Mouse (Mus musculus) frontal cortex, postnatal 14 days (tissue): ENCODE results near the gene Duoxa2.
A peak's percentile ranks its signal among the peaks of the same experiment; 100 is the strongest.
"Not testable (repeated sequence)": the region's sequence is repeated elsewhere in the genome, so short reads cannot be mapped to it uniquely, and the experiment has no call there.

Experiments
- DNase-seq, 2 experiments: peaks; one replicate each; pipeline ENCODE4 v3.0.0; 2022; ENCODE audit warnings: low spot score in 2 of 2

The Duoxa2 gene

GRCm38 (mm10) chr2:122309647-122310046 is 10.9 kb downstream of the Duoxa2 start:
- DNase-seq = no peak

DNA sequence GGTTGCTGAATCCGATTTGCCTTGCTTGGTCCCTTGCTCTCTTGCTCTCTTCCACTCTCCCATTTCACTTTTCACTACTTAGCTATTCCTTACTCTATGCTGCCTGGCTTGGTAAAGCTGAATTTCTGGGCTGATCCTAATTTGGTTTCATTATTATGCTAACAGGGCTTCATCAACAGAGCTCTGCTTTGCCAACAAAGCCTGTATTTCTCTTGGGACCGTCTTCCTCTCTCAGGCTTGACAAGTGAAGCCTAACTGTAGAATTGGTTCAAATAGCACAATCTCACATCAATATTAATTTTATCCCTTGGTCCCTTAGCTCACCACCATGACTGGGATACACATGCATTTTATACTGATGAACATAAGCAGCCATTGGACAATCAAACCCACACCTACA is 12.9 kb downstream of the Duoxa2 start:
- DNase-seq = no peak

GRCm38 (mm10) chr2:122312722-122313417 is 14.2 kb downstream of the Duoxa2 start:
- DNase-seq = peak in 1 of 2 experiments; percentile 50

GRCm38 (mm10) chr2:122313536-122313935 is 14.8 kb downstream of the Duoxa2 start, which contains the start of gene Duoxa1:
Gene Duoxa1 (minus strand): TSS chr2:122313730.
- DNase-seq = no peak

DNA sequence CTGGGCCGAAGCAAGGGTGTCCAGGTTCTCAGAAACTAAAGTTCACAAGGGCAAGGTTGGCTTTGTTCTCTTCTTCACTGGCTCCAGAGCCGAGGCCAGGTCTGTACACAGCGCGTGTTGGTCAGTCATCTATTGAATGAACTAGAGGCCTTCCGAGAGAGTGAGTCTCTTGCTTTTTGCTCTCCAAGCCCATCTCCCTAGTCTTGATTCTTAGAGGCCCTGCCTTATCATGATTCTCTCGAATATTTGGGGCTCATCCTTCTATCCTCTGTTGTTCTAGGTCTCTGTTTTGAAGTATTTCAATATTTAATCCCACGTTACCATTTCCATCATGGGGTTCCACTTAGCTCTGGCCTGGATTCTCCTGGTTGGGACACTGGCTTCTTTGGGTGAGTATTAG is 16.7 kb downstream of the Duoxa2 start, which contains the start of gene Duox1:
Gene Duox1, plus strand, starts transcription at position 301 of the 400 bp plus-strand sequence.
- DNase-seq = no peak

GRCm38 (mm10) chr2:122317384-122317783 is 18.7 kb downstream of the Duoxa2 start:
- no peak for DNase-seq

GRCm38 (mm10) chr2:122323960-122324359 is 25.3 kb downstream of the Duoxa2 start:
- no peak for DNase-seq

DNA sequence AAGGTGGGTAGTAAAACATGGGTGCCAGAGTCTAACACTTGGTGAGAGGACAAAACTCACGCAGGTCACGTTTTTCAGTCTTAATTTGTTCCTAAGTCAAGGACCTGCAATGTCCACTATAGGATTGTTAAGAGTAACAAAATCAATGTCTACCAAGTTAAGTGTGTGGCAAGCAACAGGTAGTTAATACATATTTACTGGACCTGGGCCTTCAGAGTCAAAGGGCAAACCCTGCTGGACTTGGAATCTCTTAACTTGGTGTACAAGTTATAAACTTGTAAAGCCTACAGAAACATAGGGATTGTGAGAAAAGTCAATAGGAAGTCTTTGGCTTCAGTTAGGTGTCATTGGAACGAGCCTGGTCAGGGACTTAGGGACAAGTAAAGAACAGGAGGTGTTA is 25.9 kb downstream of the Duoxa2 start:
- DNase-seq = no peak

- no peak for DNase-seq
These were observed 26.7 kb downstream of the Duoxa2 start for GRCm38 (mm10) chr2:122325361-122325760.

DNA sequence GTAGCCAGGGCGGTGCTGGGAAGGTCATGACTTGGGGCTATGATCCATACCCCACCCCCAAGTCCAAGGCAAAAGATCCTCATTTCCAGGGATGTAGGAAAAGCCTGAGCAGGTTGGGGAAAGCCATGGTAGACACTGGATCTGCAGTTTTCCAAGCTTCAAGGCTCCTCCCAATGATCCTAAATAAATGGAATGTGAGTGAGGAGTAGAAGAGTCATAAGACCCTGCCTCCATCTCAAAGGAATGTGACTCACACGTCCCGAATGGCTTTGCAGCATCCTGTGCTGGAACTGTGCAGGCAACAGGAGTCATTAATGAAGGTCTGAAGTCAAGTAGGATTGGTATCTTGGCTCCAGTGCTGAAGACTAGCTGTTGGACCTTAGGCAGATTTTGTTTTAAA is 29.3 kb downstream of the Duoxa2 start:
- DNase-seq = no peak

GRCm38 (mm10) chr2:122330317-122330716 is 31.6 kb downstream of the Duoxa2 start:
- not testable (repeated sequence) for DNase-seq

DNA sequence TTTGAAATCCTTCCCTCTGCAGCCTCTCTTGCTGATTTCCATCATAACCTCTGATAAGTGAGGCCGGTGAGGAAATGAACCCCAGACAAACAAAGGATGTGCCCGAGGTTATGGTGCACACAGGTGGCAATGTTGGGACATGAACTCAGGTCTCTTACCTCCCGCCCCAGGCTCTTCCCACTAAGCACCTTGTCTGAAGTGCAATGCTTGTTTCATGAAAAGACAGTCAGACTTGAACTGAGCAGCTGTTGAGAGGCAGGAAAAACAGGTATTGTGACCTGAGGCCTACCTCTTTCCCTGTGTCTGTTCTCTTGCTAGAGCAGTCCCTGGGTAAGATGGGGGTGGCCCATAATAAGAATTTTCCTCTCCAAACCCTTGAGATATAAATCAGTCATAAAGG is 33.5 kb downstream of the Duoxa2 start:
- DNase-seq = no peak

- DNase-seq = no peak
These were observed 35.5 kb downstream of the Duoxa2 start for GRCm38 (mm10) chr2:122334170-122334569.

DNA sequence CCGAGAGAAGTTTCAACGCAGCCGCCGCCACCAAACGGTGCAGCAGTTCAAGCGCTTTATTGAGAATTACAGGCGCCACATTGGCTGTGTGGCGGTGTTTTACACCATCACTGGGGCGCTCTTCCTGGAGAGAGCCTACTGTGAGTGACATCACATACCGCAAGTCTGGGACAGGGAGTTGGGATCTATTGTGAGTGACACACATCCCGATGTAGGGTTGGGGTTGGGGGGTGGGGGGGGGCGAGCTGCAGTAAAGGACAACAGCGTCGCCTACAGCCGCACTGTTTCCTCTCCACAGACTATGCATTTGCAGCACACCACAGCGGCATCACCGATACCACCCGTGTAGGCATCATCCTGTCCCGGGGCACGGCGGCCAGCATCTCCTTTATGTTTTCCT is 38.6 kb downstream of the Duoxa2 start:
- DNase-seq = no peak

DNA sequence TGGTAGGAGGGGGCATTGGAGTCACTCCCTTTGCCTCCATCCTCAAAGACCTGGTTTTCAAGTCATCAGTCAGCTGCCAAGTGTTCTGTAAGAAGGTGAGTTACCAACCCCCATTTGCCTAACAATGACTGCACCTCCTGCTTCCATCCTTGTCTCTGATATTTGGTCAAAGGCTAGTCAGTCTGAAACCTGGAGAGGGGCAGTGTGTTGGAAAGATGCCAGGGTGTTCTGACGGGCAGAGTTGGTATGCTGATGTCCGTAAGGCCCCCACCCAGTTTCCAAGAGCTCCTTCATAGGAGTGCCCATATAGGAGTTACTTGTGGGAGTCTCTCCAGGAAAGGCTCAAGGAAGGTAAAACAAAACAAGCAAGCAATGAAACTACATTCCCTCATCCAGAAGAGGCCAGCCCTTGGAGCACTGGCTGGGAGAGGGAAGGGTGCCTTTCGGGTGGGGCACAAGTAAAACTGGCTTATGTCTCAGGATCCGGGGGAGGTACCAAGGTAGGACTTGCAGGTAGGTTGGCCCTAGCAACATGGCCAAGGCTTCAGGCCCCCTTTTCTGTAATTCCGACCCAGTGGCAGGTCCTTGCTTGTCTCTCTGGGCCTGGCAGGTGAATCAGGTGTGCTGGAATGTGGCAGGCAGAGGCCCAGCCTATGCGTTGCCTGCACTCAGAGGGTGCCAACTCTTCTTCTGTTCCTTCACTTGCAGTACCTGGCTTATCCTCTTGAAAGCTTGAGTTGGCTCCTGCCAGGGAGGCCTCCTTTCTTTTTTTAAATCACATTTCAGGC is 46.6 kb downstream of the Duoxa2 start:
- DNase-seq = no peak

GRCm38 (mm10) chr2:122346164-122346563 is 47.5 kb downstream of the Duoxa2 start:
- not testable (repeated sequence) for DNase-seq

- no peak for DNase-seq
These were observed 48.6 kb downstream of the Duoxa2 start for GRCm38 (mm10) chr2:122347257-122347656.

DNA sequence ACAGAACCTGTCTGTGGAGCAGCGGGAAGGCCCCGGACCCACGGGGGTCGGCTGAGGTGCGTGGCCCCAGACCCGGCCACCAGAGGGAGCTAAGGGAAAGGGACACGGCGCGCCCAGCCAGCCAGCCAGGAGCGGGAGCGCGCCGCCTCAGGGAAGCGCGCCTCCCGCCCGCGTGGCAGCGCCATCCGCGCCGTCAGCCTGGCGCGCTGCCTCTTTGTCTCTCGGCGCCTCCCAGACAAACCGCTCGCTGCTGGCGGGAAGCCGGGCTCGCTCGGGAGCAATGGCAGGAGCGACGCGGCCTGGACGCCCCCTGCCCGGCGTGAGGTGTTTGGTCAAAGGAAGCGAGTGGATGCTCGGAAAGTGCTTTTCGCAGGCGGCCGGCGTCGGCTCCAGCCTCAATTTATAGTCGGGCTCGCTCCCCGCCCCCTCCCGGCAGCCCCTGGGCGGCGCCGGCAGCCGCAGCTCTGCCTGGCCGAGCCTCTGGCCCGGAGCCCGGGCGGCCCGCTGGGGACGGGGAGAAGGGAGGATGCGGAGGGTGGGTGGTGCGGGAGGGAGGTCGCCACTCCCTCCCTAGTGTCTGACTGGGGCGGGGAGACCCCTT is 49.9 kb downstream of the Duoxa2 start:
- DNase-seq = peak; percentile 79 to 84

DNA sequence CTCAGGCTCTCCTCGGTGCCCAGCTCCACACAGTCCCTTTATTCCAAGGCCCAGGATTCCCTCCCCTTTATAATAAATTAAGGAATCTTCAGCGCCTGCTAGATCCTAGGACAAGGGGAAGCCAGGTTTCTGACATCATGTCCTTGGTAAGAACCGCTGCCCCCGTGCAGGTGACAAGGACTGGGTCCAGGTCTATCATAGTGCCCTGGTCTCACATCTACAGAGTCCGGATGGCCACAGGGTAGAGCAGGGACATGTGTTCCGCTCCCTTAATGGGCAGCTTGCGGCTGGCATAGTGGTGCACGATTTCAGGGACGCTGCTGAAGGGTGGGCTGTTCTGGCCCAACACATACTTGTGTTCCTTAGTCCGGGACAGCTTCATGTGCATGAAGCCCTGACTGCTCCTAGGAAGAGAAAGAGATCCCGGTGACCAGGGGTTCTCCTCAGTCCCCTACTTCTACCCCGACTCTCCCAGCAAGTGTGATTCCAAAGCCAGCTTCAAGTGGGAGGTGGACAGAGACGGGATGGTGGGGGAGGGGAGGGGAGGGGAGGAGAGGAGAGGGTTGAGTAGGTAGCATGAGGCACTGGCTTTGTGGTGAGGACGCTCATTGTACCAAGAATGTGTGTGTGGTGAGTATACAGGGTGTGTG is 50.6 kb downstream of the Duoxa2 start:
- peak in 1 of 2 experiments; percentile 35 for DNase-seq

- DNase-seq = no peak
These were observed 52.6 kb downstream of the Duoxa2 start for GRCm38 (mm10) chr2:122351156-122351930.

GRCm38 (mm10) chr2:122351931-122352329 is 53.2 kb downstream of the Duoxa2 start:
- peak; percentile 62 for DNase-seq
